Mouse (Mus musculus): ENCODE results near the gene Syne3. TPM values are rescaled to one million over a fixed set of nuclear protein-coding genes. Genes with fewer than 3 reads are reported as not detected.

Syne3 gene
- polyA plus RNA-seq, 1 experiment from 2014 or later, result 0.29 TPM

GRCm38 (mm10) chr12:105008150-105008549 is 1.5 kb downstream of the Syne3 start:
- Histone ChIP-seq H3K4me2 (peak overlapping the region; percentile 96), H3K36me3 (ENCODE audit: insufficient read depth) (no peaks in the 10 kb centered on the region), H3K27ac (ENCODE audit: low read depth) (no peak overlapping the region), H3K4me1 (ENCODE audit: insufficient read depth) (peaks cover 11% of the 10 kb centered on the region; the same call in 1 of the 2 replicates), H3K4me3 (ENCODE audit: low read depth, low read length) (no peak overlapping the region), H3K9me3 (ENCODE audit: low read depth, low read length) (no peaks in the 10 kb centered on the region), H3K9ac (no peak overlapping the region), H3K27me3 (ENCODE audit: insufficient read depth, low read length) (peaks cover 41% of the 10 kb centered on the region)
- no peak for ATAC-seq (ENCODE audit: insufficient read depth)
- DNase-seq, result no peak
- 63% methylated on average over 2 of the region's 2 CpGs for WGBS
- TF ChIP-seq CTCF (IDR thresholded peaks at IDR 0.05; ENCODE audit: low read depth), result no peak

- DNase-seq (no peak), ATAC-seq (ENCODE audit: insufficient read depth) (no peak)
- no peak overlapping the region for H3K27ac ChIP-seq (ENCODE audit: low read depth)
- H3K36me3 ChIP-seq (ENCODE audit: insufficient read depth), result no peaks in the 10 kb centered on the region
- no peak overlapping the region for H3K9ac ChIP-seq
- WGBS, result 62% methylated on average over 2 of the region's 2 CpGs
- no peak overlapping the region for H3K4me3 ChIP-seq (ENCODE audit: low read depth, low read length)
- no peak overlapping the region for H3K4me2 ChIP-seq
- H3K4me1 ChIP-seq (ENCODE audit: insufficient read depth), result peaks cover 11% of the 10 kb centered on the region; the same call in 1 of the 2 replicates
- H3K9me3 ChIP-seq (ENCODE audit: low read depth, low read length), result no peaks in the 10 kb centered on the region
- peaks cover 32% of the 10 kb centered on the region for H3K27me3 ChIP-seq (ENCODE audit: insufficient read depth, low read length)
- TF ChIP-seq CTCF (IDR thresholded peaks at IDR 0.05; ENCODE audit: low read depth), result no peak
These were observed 4.0 kb downstream of the Syne3 start for GRCm38 (mm10) chr12:105005715-105005972.

DNA sequence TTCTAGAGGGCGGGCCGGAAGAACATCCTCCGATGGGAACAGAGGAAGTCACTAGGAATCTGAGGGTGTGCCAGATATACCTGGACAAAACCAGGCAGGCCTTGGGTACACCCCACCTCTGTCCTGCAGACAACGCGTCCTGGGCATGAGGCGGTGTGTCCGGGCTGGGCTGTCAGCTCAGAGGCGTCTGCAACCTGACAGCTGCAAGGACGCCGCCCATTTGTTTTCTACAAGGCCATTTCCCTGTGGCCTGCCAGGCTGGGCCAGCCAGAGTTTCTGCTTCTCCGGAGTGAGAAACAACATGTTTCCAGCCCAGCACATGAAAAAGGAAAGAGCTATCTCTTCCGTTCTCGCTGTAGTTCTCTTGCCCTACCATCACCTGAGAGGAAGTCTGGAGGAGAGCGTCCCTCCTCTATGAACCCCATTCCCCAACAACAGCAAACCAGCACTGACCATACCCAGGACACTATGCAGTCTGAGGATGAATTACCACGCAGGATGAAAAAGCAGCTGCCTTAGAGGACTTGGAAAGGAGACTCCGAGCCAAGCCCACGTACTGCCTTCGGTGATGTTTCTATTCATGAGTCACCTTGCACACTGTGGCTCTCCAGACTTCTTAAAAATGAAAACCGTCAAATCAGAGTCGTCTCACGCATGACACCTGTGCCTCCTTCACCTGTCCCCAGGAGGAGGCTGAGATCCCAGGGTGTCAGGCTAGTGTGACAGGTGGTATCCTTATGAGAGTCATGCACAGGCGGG is 4.5 kb downstream of the Syne3 start:
- peaks cover 26% of the 10 kb centered on the region for H3K27me3 ChIP-seq (ENCODE audit: insufficient read depth, low read length)
- H3K9me3 ChIP-seq (ENCODE audit: low read depth, low read length), result no peaks in the 10 kb centered on the region
- no peak for TF ChIP-seq CTCF (IDR thresholded peaks at IDR 0.05; ENCODE audit: low read depth)
- no peaks in the 10 kb centered on the region for H3K36me3 ChIP-seq (ENCODE audit: insufficient read depth)
- no peak overlapping the region for H3K9ac ChIP-seq
- peaks cover 11% of the 10 kb centered on the region; the same call in 1 of the 2 replicates for H3K4me1 ChIP-seq (ENCODE audit: insufficient read depth)
- no peak overlapping the region for H3K4me2 ChIP-seq
- DNase-seq (no peak), ATAC-seq (ENCODE audit: insufficient read depth) (no peak)
- 64% methylated on average over 22 of the region's 22 CpGs for WGBS
- H3K27ac ChIP-seq (ENCODE audit: low read depth), result no peak overlapping the region
- no peak overlapping the region for H3K4me3 ChIP-seq (ENCODE audit: low read depth, low read length)

- Histone ChIP-seq H3K4me1 (ENCODE audit: insufficient read depth) (peaks cover 4% of the 10 kb centered on the region; the same call in 1 of the 2 replicates), H3K4me2 (no peak overlapping the region), H3K27me3 (ENCODE audit: insufficient read depth, low read length) (peaks cover 16% of the 10 kb centered on the region; the same call in 1 of the 2 replicates), H3K9me3 (ENCODE audit: low read depth, low read length) (no peaks in the 10 kb centered on the region), H3K27ac (ENCODE audit: low read depth) (no peak overlapping the region), H3K9ac (no peak overlapping the region), H3K4me3 (ENCODE audit: low read depth, low read length) (no peak overlapping the region), H3K36me3 (ENCODE audit: insufficient read depth) (no peaks in the 10 kb centered on the region)
- ATAC-seq (ENCODE audit: insufficient read depth) (no peak), DNase-seq (no peak)
- WGBS, result 57% methylated on average over 3 of the region's 3 CpGs
- no peak for TF ChIP-seq CTCF (IDR thresholded peaks at IDR 0.05; ENCODE audit: low read depth)
These were observed 5.9 kb downstream of the Syne3 start for GRCm38 (mm10) chr12:105003715-105004114.

GRCm38 (mm10) chr12:105003158-105003557 is 6.5 kb downstream of the Syne3 start:
- Histone ChIP-seq H3K9ac (no peak overlapping the region), H3K9me3 (ENCODE audit: low read depth, low read length) (no peaks in the 10 kb centered on the region), H3K4me2 (no peak overlapping the region), H3K36me3 (ENCODE audit: insufficient read depth) (no peaks in the 10 kb centered on the region), H3K27ac (ENCODE audit: low read depth) (no peak overlapping the region), H3K4me1 (ENCODE audit: insufficient read depth) (no peaks in the 10 kb centered on the region), H3K4me3 (ENCODE audit: low read depth, low read length) (no peak overlapping the region), H3K27me3 (ENCODE audit: insufficient read depth, low read length) (peaks cover 11% of the 10 kb centered on the region; the same call in 1 of the 2 replicates)
- DNase-seq, result no peak
- no peak for ATAC-seq (ENCODE audit: insufficient read depth)
- WGBS, result 51% methylated on average over 9 of the region's 9 CpGs
- TF ChIP-seq CTCF (IDR thresholded peaks at IDR 0.05; ENCODE audit: low read depth), result no peak

DNA sequence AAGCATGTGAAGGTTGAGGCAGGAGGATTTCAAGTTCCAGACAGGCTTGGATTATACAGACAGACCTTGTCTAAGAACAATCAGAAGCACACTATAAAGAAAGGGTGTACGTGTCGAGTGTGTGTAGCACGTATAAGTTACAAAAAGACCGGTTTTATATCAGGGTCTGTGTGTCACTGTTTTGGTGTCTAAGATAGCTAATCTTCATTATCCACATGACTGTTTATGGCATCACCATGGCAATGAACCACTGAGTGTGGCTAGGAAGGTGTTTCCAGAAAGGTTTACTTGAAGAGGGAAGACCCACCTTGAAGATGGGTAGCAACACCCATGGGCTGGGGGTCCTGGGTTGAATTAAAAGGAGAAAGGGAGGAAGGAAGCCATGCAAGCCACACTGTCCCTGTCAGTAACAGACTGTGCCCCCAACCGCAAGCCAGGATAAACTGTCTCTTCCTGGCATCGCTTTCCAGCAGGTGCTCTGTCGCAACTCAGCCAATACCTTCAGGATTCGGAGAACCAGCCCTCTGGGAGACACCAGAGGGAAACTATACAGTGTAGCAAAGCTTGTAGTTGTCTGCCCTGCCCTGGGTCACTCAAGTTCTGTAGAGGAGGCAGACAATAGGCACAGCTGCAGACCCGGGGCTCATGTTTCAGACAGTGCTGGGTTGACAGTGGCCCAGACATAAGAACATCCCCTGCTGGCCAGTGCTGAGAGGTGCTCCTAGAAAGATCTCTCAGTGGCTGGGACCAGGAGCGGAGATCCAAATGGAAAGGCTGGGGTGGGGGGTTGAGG is 7.1 kb downstream of the Syne3 start:
- no peaks in the 10 kb centered on the region for H3K4me1 ChIP-seq (ENCODE audit: insufficient read depth)
- H3K27me3 ChIP-seq (ENCODE audit: insufficient read depth, low read length), result peaks cover 4% of the 10 kb centered on the region; the same call in 1 of the 2 replicates
- ATAC-seq (ENCODE audit: insufficient read depth) (peak; percentile 55), DNase-seq (no peak)
- no peaks in the 10 kb centered on the region for H3K36me3 ChIP-seq (ENCODE audit: insufficient read depth)
- TF ChIP-seq CTCF (IDR thresholded peaks at IDR 0.05; ENCODE audit: low read depth), result peak; percentile 30; the same call in 1 of the 2 replicates
- no peak overlapping the region for H3K27ac ChIP-seq (ENCODE audit: low read depth)
- no peaks in the 10 kb centered on the region for H3K9me3 ChIP-seq (ENCODE audit: low read depth, low read length)
- H3K4me3 ChIP-seq (ENCODE audit: low read depth, low read length), result no peak overlapping the region
- H3K9ac ChIP-seq, result no peak overlapping the region
- H3K4me2 ChIP-seq, result no peak overlapping the region
- WGBS, result 59% methylated on average over 10 of the region's 10 CpGs

- Histone ChIP-seq H3K27me3 (ENCODE audit: insufficient read depth, low read length) (no peaks in the 10 kb centered on the region), H3K4me1 (ENCODE audit: insufficient read depth) (no peaks in the 10 kb centered on the region), H3K27ac (ENCODE audit: low read depth) (no peak overlapping the region), H3K4me3 (ENCODE audit: low read depth, low read length) (no peak overlapping the region), H3K9me3 (ENCODE audit: low read depth, low read length) (no peaks in the 10 kb centered on the region), H3K4me2 (no peak overlapping the region), H3K36me3 (ENCODE audit: insufficient read depth) (no peaks in the 10 kb centered on the region), H3K9ac (no peak overlapping the region)
- ATAC-seq (ENCODE audit: insufficient read depth) (no peak), DNase-seq (no peak)
- no peak for TF ChIP-seq CTCF (IDR thresholded peaks at IDR 0.05; ENCODE audit: low read depth)
- 75% methylated on average over 9 of the region's 9 CpGs for WGBS
These were observed 8.3 kb downstream of the Syne3 start for GRCm38 (mm10) chr12:105001317-105001716.

All from lung, embryonic 14.5 days (tissue).